Mouse (Mus musculus): ENCODE results near the gene Aldh1a1.

GRCm38 (mm10) chr19:20547025-20547424, 54.5 kb downstream of the Aldh1a1 start:
- TF ChIP-seq POLR2A (IDR thresholded peaks at IDR 0.05; ENCODE audit: insufficient read length, low read depth) (no peak), SRF (IDR thresholded peaks at IDR 0.05; ENCODE audit: control insufficient read depth, insufficient read length, low read depth) (no peak), MAX (IDR thresholded peaks at IDR 0.05; ENCODE audit: low read depth) (no peak), CEBPB (IDR thresholded peaks at IDR 0.05; ENCODE audit: insufficient read depth, poor library complexity, severe bottlenecking) (no peak)

Data from myocyte (in vitro differentiated cells).